Mouse (Mus musculus) retina, embryonic 14.5 days (tissue): ENCODE results near the gene Sdk1.
"Not testable (repeated sequence)": the region's sequence is repeated elsewhere in the genome, so short reads cannot be mapped to it uniquely, and the experiment has no call there.

ENCODE experiments used
- DNase-seq: peaks from one replicate; pipeline ENCODE4 v3.0.0-alpha.2; 2015; ENCODE audit warnings: low spot score

The Sdk1 gene

GRCm38 (mm10) chr5:141636406-141636805 is 395.1 kb downstream of the Sdk1 start:
- DNase-seq, result no peak

GRCm38 (mm10) chr5:141637054-141637453 is 395.8 kb downstream of the Sdk1 start:
- DNase-seq, result not testable (repeated sequence)

GRCm38 (mm10) chr5:141645671-141646070 is 404.4 kb downstream of the Sdk1 start:
- no peak for DNase-seq

- DNase-seq, result no peak
Observed at GRCm38 (mm10) chr5:141646621-141647020, 405.3 kb downstream of the Sdk1 start.

GRCm38 (mm10) chr5:141649831-141650375 is 408.6 kb downstream of the Sdk1 start:
- peak; percentile 61 for DNase-seq

- no peak for DNase-seq
Observed at GRCm38 (mm10) chr5:141651690-141652377, 410.5 kb downstream of the Sdk1 start.

GRCm38 (mm10) chr5:141676371-141676770 is 435.1 kb downstream of the Sdk1 start:
- DNase-seq, result no peak

GRCm38 (mm10) chr5:141677034-141677433 is 435.7 kb downstream of the Sdk1 start:
- no peak for DNase-seq

GRCm38 (mm10) chr5:141677841-141678240 is 436.6 kb downstream of the Sdk1 start:
- DNase-seq, result no peak

- no peak for DNase-seq
Observed at GRCm38 (mm10) chr5:141686876-141687420, 445.7 kb downstream of the Sdk1 start.

- DNase-seq, result peak; percentile 75
Observed at GRCm38 (mm10) chr5:141689442-141690105, 448.3 kb downstream of the Sdk1 start.

GRCm38 (mm10) chr5:141691482-141691975 is 450.2 kb downstream of the Sdk1 start:
- no peak for DNase-seq

- DNase-seq, result no peak
Observed at GRCm38 (mm10) chr5:141693716-141694115, 452.4 kb downstream of the Sdk1 start.

- DNase-seq, result peak; percentile 27
Observed at GRCm38 (mm10) chr5:141694901-141695300, 453.6 kb downstream of the Sdk1 start.

GRCm38 (mm10) chr5:141698406-141698805 is 457.1 kb downstream of the Sdk1 start:
- DNase-seq, result no peak

GRCm38 (mm10) chr5:141720751-141721150 is 479.5 kb downstream of the Sdk1 start:
- DNase-seq, result peak; percentile 38

GRCm38 (mm10) chr5:141727968-141728367 is 486.7 kb downstream of the Sdk1 start:
- DNase-seq, result no peak

GRCm38 (mm10) chr5:141730006-141730405 is 488.7 kb downstream of the Sdk1 start:
- DNase-seq, result no peak

- no peak for DNase-seq
Observed at GRCm38 (mm10) chr5:141738725-141739124, 497.4 kb downstream of the Sdk1 start.

- DNase-seq, result no peak
Observed at GRCm38 (mm10) chr5:141748793-141749192, 507.5 kb downstream of the Sdk1 start.

GRCm38 (mm10) chr5:141754278-141754677 is 513.0 kb downstream of the Sdk1 start:
- DNase-seq, result no peak

GRCm38 (mm10) chr5:141758885-141759284 is 517.6 kb downstream of the Sdk1 start:
- no peak for DNase-seq

GRCm38 (mm10) chr5:141764111-141764510 is 522.8 kb downstream of the Sdk1 start:
- DNase-seq, result no peak
